Mouse (Mus musculus): ENCODE data around the gene Ece2. TPM values are rescaled to one million over a fixed set of nuclear protein-coding genes. Genes with fewer than 3 reads are reported as not detected.

Ece2 gene
- polyA plus RNA-seq, 1 experiment from 2014 or later = 0.09 TPM

DNA sequence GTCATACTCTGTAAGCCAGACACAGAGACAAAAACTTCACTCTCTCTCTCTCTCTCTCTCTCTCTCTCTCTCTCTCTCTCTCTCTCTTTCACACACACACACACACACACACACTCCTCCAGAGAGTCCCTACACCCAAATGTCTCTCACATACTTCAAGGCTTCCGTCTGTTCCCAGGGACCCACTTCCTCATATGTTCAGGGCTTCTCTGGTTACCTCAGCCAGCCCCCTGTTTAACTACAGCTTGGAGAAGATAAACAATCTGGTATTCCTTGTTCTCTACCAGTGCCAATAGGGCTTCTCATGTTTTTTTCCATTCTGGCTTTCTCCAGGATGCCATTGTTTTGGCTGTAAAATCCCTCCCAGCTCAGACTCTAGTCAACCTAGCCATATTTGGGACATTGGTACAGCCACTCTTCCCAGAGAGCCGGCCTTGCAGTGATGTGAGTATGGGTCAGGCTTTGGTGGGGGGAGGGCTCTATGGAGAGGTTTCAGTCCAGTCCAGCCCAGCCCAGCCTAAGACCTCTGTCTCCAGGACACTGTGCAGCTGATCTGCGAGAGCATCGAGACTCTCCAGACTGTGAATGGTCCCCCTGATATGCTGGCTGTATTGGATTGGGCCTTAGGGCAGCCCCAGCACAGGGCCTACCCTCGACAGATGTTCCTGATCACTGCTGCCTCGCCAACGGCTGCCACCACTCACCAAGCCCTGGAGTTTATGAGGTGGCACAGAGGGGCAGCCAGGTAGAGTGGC lies 32.8 kb upstream of the Ece2 start:
- peak; percentile 28; the same call in 1 of the 2 replicates for ATAC-seq (ENCODE audit: low read depth)
- Histone ChIP-seq H3K36me3 (ENCODE audit: control insufficient read depth, insufficient read depth) (no peaks in the 10 kb centered on the region), H3K4me3 (ENCODE audit: low read depth, low read length) (no peak overlapping the region), H3K9me3 (replicated peaks; ENCODE audit: control insufficient read depth, low read length) (no peaks in the 10 kb centered on the region), H3K4me1 (ENCODE audit: control insufficient read depth, low read depth, low read length) (peaks cover 28% of the 10 kb centered on the region), H3K4me2 (ENCODE audit: low read depth, low read length) (no peak overlapping the region), H3K27ac (ENCODE audit: low read length) (no peak overlapping the region), H3K9ac (ENCODE audit: low read depth, low read length) (no peak overlapping the region), H3K27me3 (ENCODE audit: control insufficient read depth, insufficient read depth, low read depth, low read length) (peaks cover 22% of the 10 kb centered on the region)
- 35% methylated on average over 7 of the region's 7 CpGs for WGBS (ENCODE audit: insufficient replicate concordance)

DNA sequence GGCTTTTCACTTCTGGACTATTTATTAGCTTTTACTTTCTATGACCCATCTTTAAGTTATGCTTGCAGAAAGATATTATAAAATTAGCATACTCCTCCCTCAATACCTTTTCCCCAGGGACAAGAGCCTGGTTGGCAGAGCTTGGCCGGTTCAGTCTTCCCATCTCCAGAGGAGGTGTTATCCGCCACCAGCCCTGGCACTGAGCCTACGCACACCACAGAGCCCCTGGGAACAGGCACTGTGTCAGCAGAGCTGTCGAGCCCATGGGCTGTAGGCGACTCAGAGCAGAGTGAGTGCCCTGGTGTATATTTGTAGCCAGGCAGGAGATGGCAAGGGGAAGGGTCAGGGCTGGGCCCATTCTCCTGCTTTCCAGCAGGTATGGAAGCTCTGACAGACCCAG lies 29.1 kb upstream of the Ece2 start:
- Histone ChIP-seq H3K9me3 (replicated peaks; ENCODE audit: control insufficient read depth, low read length) (no peaks in the 10 kb centered on the region), H3K4me3 (ENCODE audit: low read depth, low read length) (no peak overlapping the region), H3K9ac (ENCODE audit: low read depth, low read length) (no peak overlapping the region), H3K27me3 (ENCODE audit: control insufficient read depth, insufficient read depth, low read depth, low read length) (no peaks in the 10 kb centered on the region), H3K27ac (ENCODE audit: low read length) (no peak overlapping the region), H3K4me2 (ENCODE audit: low read depth, low read length) (no peak overlapping the region), H3K4me1 (ENCODE audit: control insufficient read depth, low read depth, low read length) (peaks cover 14% of the 10 kb centered on the region), H3K36me3 (ENCODE audit: control insufficient read depth, insufficient read depth) (peaks cover 2% of the 10 kb centered on the region)
- 69% methylated on average over 5 of the region's 5 CpGs for WGBS (ENCODE audit: insufficient replicate concordance)
- ATAC-seq (ENCODE audit: low read depth) = no peak

DNA sequence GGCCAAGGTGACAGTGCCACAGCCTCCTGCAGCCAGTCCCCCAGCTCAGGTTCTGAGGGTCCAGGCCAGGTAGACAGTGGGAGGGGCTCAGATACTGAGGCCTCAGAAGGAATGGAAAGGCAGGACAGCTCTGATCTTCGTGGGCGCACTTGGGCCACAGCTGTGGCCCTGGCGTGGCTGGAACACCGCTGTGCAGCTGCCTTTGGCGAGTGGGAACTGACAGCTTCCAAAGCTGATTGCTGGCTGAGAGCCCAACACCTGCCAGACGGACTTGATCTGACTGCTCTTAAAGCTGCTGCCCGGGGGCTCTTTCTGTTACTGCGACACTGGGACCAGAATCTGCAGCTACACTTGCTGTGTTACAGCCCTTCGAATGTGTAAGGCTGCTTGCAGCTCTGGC lies 24.9 kb upstream of the Ece2 start:
- no peak overlapping the region for H3K4me3 ChIP-seq (ENCODE audit: low read depth, low read length)
- ATAC-seq (ENCODE audit: low read depth) = no peak
- no peak overlapping the region for H3K9ac ChIP-seq (ENCODE audit: low read depth, low read length)
- H3K36me3 ChIP-seq (ENCODE audit: control insufficient read depth, insufficient read depth) = peaks cover 7% of the 10 kb centered on the region
- no peak overlapping the region for H3K4me2 ChIP-seq (ENCODE audit: low read depth, low read length)
- 77% methylated on average over 9 of the region's 9 CpGs for WGBS (ENCODE audit: insufficient replicate concordance)
- H3K27me3 ChIP-seq (ENCODE audit: control insufficient read depth, insufficient read depth, low read depth, low read length) = no peaks in the 10 kb centered on the region
- no peak overlapping the region for H3K27ac ChIP-seq (ENCODE audit: low read length)
- H3K9me3 ChIP-seq (replicated peaks; ENCODE audit: control insufficient read depth, low read length) = no peaks in the 10 kb centered on the region
- H3K4me1 ChIP-seq (ENCODE audit: control insufficient read depth, low read depth, low read length) = peaks cover under 1% of the 10 kb centered on the region; the same call in 1 of the 2 replicates

DNA sequence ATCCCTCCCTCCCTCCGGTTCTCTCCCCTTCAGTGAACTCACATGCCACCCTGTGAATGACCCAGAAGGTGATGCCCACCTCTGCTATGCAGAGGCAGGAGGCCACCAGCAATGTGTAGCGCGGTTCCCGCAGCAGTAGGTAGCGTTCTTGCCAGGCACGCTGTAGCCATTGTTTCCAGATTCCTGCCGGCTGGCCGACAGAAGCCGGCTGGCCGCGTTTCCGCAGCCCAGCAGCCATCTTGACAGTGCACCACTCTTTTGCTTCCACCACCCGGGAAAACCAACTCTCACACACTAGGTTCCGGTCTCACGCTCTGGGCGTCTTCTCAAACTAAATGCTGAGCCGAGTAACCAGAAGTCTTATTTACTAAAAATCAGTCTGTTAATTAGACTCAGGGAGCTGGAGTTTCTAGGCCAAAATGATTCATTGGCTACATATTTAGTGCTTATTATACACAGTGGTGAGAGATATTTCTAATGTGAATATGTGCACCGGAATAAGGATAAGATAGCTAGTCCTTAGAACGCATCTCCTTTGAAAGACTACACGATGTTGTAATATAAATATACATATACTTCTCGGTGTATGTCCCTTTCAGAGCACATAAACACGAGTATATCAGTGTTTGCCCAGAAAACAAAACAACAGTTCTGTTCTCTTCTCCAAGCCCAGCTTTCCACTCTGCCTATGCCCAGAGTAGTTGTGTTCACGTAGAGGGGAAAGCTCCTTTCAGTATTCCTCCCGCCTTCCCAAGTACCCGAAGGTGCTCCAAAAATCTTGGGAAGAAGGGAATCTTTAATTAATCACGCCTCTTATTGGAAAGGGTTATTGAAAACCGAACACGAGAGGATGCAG lies 18.9 kb upstream of the Ece2 start:
- H3K36me3 ChIP-seq (ENCODE audit: control insufficient read depth, insufficient read depth) = peaks cover 4% of the 10 kb centered on the region; the same call in 1 of the 2 replicates
- peak overlapping the region; percentile 70 for H3K4me3 ChIP-seq (ENCODE audit: low read depth, low read length)
- H3K9me3 ChIP-seq (replicated peaks; ENCODE audit: control insufficient read depth, low read length) = no peaks in the 10 kb centered on the region
- peak; percentile 50 for ATAC-seq (ENCODE audit: low read depth)
- peak overlapping the region; percentile 96 for H3K4me2 ChIP-seq (ENCODE audit: low read depth, low read length)
- H3K9ac ChIP-seq (ENCODE audit: low read depth, low read length) = peak overlapping the region; percentile 72
- no peaks in the 10 kb centered on the region for H3K27me3 ChIP-seq (ENCODE audit: control insufficient read depth, insufficient read depth, low read depth, low read length)
- H3K27ac ChIP-seq (ENCODE audit: low read length) = peak overlapping the region; percentile 68
- under 1% methylated on average over 28 of the region's 28 CpGs for WGBS (ENCODE audit: insufficient replicate concordance)
- peaks cover 17% of the 10 kb centered on the region for H3K4me1 ChIP-seq (ENCODE audit: control insufficient read depth, low read depth, low read length)

DNA sequence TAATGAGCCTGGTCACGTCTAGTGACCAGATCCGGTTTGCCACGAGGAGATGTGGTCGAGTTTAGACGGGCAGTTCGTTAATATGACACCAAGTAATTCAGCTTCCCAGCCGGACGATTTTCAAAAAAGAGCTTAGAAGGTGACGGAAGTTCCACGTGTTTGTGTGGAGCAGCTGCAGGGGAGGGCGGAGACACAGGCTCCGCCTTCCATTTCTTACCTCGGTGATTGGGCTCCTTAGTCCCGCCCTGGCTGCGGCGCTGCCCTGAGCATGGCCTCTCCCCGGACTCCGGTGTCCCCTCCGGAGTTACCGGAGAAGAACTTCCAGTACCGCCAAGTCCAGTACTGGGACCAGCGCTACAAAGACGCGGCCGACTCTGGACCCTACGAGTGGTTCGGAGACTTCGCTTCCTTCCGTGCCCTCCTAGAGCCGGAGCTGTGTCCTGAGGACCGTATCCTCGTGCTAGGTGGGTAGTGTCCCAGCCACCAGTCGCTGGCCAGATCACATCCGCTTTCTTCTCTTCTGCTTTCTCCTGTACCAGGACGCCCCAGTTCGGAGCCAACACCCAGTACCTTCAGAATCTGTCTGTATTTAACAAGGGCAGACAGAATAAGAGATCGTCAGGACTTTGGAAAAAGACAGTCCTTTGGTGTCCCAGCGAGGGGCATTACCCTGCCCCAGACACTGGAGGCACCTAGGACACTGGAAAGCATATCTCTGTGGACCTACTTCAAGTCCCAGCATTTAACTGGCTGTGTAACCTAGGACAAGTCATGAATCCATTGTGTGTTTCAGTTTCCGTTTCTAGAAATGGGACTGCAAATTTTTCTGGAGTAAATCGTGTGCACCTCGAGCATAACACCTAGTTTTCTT lies 18.0 kb upstream of the Ece2 start, which contains the start of the genes Eef1akmt4, Gm49333 and Alg3:
TSS of gene Eef1akmt4 (plus strand) at position 237 of the 871 bp plus-strand sequence.
TSS of gene Gm49333 (plus strand) at position 254 of the 871 bp plus-strand sequence.
TSS of gene Alg3 (minus strand) at position 379 of the 871 bp plus-strand sequence.
- peaks cover 4% of the 10 kb centered on the region; the same call in 1 of the 2 replicates for H3K36me3 ChIP-seq (ENCODE audit: control insufficient read depth, insufficient read depth)
- peaks cover 17% of the 10 kb centered on the region for H3K4me1 ChIP-seq (ENCODE audit: control insufficient read depth, low read depth, low read length)
- WGBS (ENCODE audit: insufficient replicate concordance) = 1% methylated on average over 41 of the region's 41 CpGs
- peak within 1 kb of the TSS; percentile 70 for H3K4me3 ChIP-seq (ENCODE audit: low read depth, low read length)
- no peaks in the 10 kb centered on the region for H3K27me3 ChIP-seq (ENCODE audit: control insufficient read depth, insufficient read depth, low read depth, low read length)
- H3K27ac ChIP-seq (ENCODE audit: low read length) = peak within 1 kb of the TSS; percentile 68
- H3K9ac ChIP-seq (ENCODE audit: low read depth, low read length) = peak within 1 kb of the TSS; percentile 75
- H3K4me2 ChIP-seq (ENCODE audit: low read depth, low read length) = peak within 1 kb of the TSS; percentile 96
- H3K9me3 ChIP-seq (replicated peaks; ENCODE audit: control insufficient read depth, low read length) = no peaks in the 10 kb centered on the region
- peak; percentile 99 for ATAC-seq (ENCODE audit: low read depth)

DNA sequence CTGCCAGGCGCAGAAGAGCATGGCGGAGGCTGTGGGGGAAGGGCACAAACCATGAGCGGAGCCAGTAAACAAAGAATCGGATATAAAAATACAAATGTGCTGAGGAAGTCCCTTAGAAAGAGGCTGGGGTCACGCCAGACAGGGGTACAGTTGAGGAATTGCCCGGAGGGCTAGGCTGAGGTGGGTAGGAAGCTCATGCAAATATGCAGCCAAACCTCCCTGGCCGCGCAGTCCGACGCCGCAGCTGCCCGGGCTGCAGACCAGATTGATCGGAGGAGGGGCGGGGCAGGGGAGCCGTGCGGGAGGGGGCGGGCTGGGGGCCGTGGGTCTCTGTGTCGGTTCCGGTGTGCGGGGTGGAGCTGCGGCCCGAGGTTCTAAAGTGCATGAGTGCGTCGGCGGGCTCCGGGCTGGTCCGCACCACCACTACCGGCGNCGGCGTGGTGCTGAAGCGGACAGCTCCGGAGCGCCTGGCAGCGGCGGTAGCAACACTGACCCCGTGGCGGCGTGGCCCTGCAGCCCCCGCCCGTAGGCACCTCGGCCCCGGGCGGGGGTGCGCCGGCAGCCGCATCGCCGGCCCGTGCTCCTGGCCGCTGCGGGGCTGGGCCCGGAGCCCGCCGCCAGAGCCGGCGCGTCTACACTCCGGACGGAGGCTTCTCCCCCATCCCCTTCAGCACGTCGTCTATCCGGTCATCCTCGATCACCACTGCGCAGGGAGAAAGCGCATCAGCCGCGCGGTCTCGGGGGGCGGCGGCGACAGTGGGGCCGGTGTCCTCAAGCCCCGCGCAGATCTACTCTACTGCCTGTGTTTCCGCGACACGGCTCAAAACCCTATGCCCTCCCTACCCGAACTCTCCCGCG lies 9.9 kb upstream of the Ece2 start:
- H3K4me2 ChIP-seq (ENCODE audit: low read depth, low read length) = peak overlapping the region; percentile 97
- H3K4me3 ChIP-seq (ENCODE audit: low read depth, low read length) = peak overlapping the region; percentile 45
- no peaks in the 10 kb centered on the region for H3K36me3 ChIP-seq (ENCODE audit: control insufficient read depth, insufficient read depth)
- peaks cover 29% of the 10 kb centered on the region for H3K4me1 ChIP-seq (ENCODE audit: control insufficient read depth, low read depth, low read length)
- H3K9me3 ChIP-seq (replicated peaks; ENCODE audit: control insufficient read depth, low read length) = no peaks in the 10 kb centered on the region
- ATAC-seq (ENCODE audit: low read depth) = peak; percentile 7; the same call in 1 of the 2 replicates
- H3K9ac ChIP-seq (ENCODE audit: low read depth, low read length) = no peak overlapping the region
- peaks cover 67% of the 10 kb centered on the region for H3K27me3 ChIP-seq (ENCODE audit: control insufficient read depth, insufficient read depth, low read depth, low read length)
- WGBS (ENCODE audit: insufficient replicate concordance) = 4% methylated on average over 77 of the region's 83 CpGs
- no peak overlapping the region for H3K27ac ChIP-seq (ENCODE audit: low read length)

DNA sequence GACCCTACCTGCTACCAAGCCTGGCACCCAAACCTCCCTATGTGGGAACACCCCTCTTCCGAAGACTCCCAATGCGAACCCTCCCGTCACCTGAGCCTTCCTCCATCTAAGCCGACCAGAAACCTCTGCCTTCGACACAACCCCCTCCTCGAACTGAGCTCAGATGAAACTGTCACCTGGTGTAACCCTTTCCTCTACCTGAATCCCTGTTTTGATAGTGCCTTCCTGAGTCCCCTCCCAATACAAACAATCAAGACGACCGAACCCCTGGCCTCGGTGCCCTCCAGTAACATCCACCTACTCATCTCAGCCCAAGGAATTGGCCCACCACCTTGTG lies 9.3 kb upstream of the Ece2 start:
- WGBS (ENCODE audit: insufficient replicate concordance) = 1% methylated on average over 9 of the region's 9 CpGs
- H3K27me3 ChIP-seq (ENCODE audit: control insufficient read depth, insufficient read depth, low read depth, low read length) = peaks cover 67% of the 10 kb centered on the region
- peaks cover 29% of the 10 kb centered on the region for H3K4me1 ChIP-seq (ENCODE audit: control insufficient read depth, low read depth, low read length)
- 0 out of 2 replicates have a peak, but pooled peaks have one; percentile 1 for ATAC-seq (ENCODE audit: low read depth)
- H3K27ac ChIP-seq (ENCODE audit: low read length) = no peak overlapping the region
- no peak overlapping the region for H3K9ac ChIP-seq (ENCODE audit: low read depth, low read length)
- H3K4me2 ChIP-seq (ENCODE audit: low read depth, low read length) = peak overlapping the region; percentile 97
- no peaks in the 10 kb centered on the region for H3K9me3 ChIP-seq (replicated peaks; ENCODE audit: control insufficient read depth, low read length)
- no peaks in the 10 kb centered on the region for H3K36me3 ChIP-seq (ENCODE audit: control insufficient read depth, insufficient read depth)
- peak overlapping the region; percentile 72 for H3K4me3 ChIP-seq (ENCODE audit: low read depth, low read length)

All from liver, embryonic 16.5 days (tissue).